ENCODE assay signal across 8 mouse cellular contexts in the genomic region with DNA sequence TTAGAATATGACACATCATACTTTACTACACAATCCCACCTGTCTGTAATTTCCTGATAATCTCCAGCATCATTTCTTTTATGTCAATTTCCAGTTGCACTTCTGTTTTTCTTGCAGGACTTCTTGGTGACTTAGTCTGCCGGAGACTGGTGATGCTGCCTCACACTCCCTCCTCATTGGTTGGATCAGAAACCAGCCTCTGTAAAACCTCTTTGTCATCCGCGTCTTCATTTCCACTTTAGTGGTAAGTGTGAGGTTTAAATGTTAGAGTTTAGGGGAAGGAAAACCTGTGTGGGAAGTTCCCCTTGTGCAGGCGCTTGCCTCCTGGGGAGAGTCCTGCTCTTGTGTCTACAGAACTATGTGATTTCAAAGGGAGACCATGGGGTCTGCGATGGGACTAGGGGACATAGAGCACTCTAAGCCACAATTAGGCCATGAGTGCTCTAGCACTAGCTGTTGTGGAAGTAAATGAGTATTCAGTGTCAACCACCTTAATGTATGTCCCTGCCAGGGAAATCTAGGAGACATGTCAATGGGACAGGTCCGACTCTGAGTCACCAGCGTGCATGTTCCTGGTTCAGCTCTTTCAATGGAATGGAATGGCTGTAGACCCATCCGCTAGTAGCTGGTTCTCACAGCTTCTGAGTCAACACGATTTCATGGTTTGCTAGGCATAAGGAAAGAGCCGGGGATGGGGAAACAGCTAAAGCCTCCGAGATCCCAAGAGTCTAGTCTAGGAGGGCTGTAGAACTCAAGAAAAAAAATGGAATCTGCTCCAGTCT. TPM values are rescaled to one million over a fixed set of nuclear protein-coding genes. Genes with fewer than 3 reads are reported as not detected.
DNase-seq lines count a peak whose midpoint lies in the region; ATAC-seq and TF ChIP-seq lines count a peak whose summit lies in the region.
"Had no signal": no experiment of that assay in that cellular context is flagged by ENCODE, and none has a peak within 500 bp of the region (broad histone marks: within the 10 kb centered on the region; RNA-seq: fewer than 3 reads in every experiment).

Gene H2-Ab1 (plus strand): TSS at position 96 of the 782 bp plus-strand sequence.

- peak; percentile 83 for DNase-seq in MEL (ENCODE audit: low read depth, low spot score)
- DNase-seq in adrenal gland, postnatal 14 days, result peak; percentile 86
- DNase-seq in heart, postnatal 0 days (ENCODE audit: low spot score), result peak; percentile 50
- DNase-seq in layer of hippocampus, adult 2 months (ENCODE audit: low spot score in 2 of 2), result peak; percentile 70 to 89
- DNase-seq in lung, postnatal 14 days, result peak; percentile 86
- peak; percentile 95 to 98 for DNase-seq in spleen, adult 2 months (ENCODE audit: low read depth in 1 of 2, low spot score in 2 of 2)

- TF ChIP-seq CTCF in MEL (IDR thresholded peaks at IDR 0.05 in 2 of 3, conservative IDR thresholded peaks at IDR 0.05 in 1 of 3; ENCODE audit: control insufficient read depth in 1 of 3, insufficient read depth in 1 of 3, low read depth in 2 of 3, low read length in 3 of 3, poor library complexity in 1 of 3, severe bottlenecking in 1 of 3), result no peak
- no peak for TF ChIP-seq CTCF in heart, postnatal 0 days (IDR thresholded peaks at IDR 0.05; ENCODE audit: low read depth)
- no peak for TF ChIP-seq CTCF in layer of hippocampus, adult 2 months (conservative IDR thresholded peaks at IDR 0.05)
- no peak for TF ChIP-seq CTCF in spleen, adult 2 months (IDR thresholded peaks at IDR 0.05; ENCODE audit: extremely low read depth, insufficient read depth, insufficient read length, insufficient replicate concordance)

- H3K4me1 ChIP-seq in MEL (ENCODE audit: control insufficient read depth in 1 of 2, insufficient read depth in 2 of 2, low read length in 2 of 2), result 0 out of 4 replicates have a peak, but pooled peaks cover 0 to 2% of the 10 kb centered on the region in 2 experiments
- H3K4me1 ChIP-seq in heart, postnatal 0 days (ENCODE audit: control insufficient read depth, insufficient read depth), result no peaks in the 10 kb centered on the region
- peaks cover 39% of the 10 kb centered on the region for H3K4me1 ChIP-seq in spleen, adult 2 months (ENCODE audit: control insufficient read depth, insufficient read depth, insufficient read length)
- H3K4me1 ChIP-seq: limb, embryonic 15.5 days had no signal

- no peak for TF ChIP-seq EP300 in MEL (IDR thresholded peaks at IDR 0.05; ENCODE audit: low read depth in 1 of 2, low read length in 2 of 2)
- TF ChIP-seq EP300 in heart, postnatal 0 days (IDR thresholded peaks at IDR 0.05; ENCODE audit: low read depth), result no peak

- no peak for TF ChIP-seq RAD21 in MEL (IDR thresholded peaks at IDR 0.05; ENCODE audit: low read depth, low read length)

- no peaks in the 10 kb centered on the region for H3K36me3 ChIP-seq in MEL (ENCODE audit: control insufficient read depth in 1 of 2, insufficient read depth in 2 of 2, low read length in 2 of 2)
- no peaks in the 10 kb centered on the region for H3K36me3 ChIP-seq in heart, postnatal 0 days (replicated peaks; ENCODE audit: control insufficient read depth, insufficient read depth, low read length)
- H3K36me3 ChIP-seq in spleen, adult 2 months (ENCODE audit: control insufficient read depth, insufficient read depth, low read length), result no peaks in the 10 kb centered on the region
- H3K36me3 ChIP-seq: limb, embryonic 15.5 days had no signal

- H3K27me3 ChIP-seq in MEL (ENCODE audit: control insufficient read depth in 1 of 2, insufficient read depth in 2 of 2, low read length in 2 of 2), result peaks cover 5 to 8% of the 10 kb centered on the region in 2 experiments
- peaks cover 14% of the 10 kb centered on the region for H3K27me3 ChIP-seq in heart, postnatal 0 days (ENCODE audit: control insufficient read depth, insufficient read depth, low read length)
- H3K27me3 ChIP-seq in spleen, adult 2 months (ENCODE audit: control insufficient read depth, insufficient read depth, low read length), result no peaks in the 10 kb centered on the region

- H3K4me2 ChIP-seq in heart, postnatal 0 days (ENCODE audit: low read depth, low read length), result no peak within 1 kb of the TSS
- H3K4me2 ChIP-seq: limb, embryonic 15.5 days had no signal

- WGBS in heart, postnatal 0 days, result 59% methylated on average over 11 of the region's 11 CpGs
- 53% methylated on average over 11 of the region's 11 CpGs for WGBS in spleen, adult 2 months

- no peak for TF ChIP-seq POLR2A in MEL (IDR thresholded peaks at IDR 0.05; ENCODE audit: control insufficient read depth in 1 of 2, insufficient read depth in 1 of 2, low read depth in 1 of 2, low read length in 2 of 2, poor library complexity in 1 of 2)
- TF ChIP-seq POLR2A in spleen, adult 2 months (IDR thresholded peaks at IDR 0.05; ENCODE audit: low read depth, low read length), result no peak

- no peak for ATAC-seq in erythroid progenitor cell, adult 5-6 weeks (replicated peaks; ENCODE audit: low FRiP score, poor library complexity, severe bottlenecking)
- ATAC-seq in heart, postnatal 0 days (ENCODE audit: insufficient read depth, low read depth), result no peak

- H3K27ac ChIP-seq in MEL (ENCODE audit: control insufficient read depth, low read depth, low read length), result no peak within 1 kb of the TSS
- H3K27ac ChIP-seq in heart, postnatal 0 days (ENCODE audit: low read depth), result no peak within 1 kb of the TSS
- H3K27ac ChIP-seq in layer of hippocampus, adult 2 months, result no peak within 1 kb of the TSS
- peak within 1 kb of the TSS; percentile 92 for H3K27ac ChIP-seq in spleen, adult 2 months (ENCODE audit: insufficient read depth, low read length)
- H3K27ac ChIP-seq: limb, embryonic 15.5 days had no signal

- no peak within 1 kb of the TSS for H3K9ac ChIP-seq in MEL (ENCODE audit: control insufficient read depth, low read depth, low read length, poor library complexity, severe bottlenecking)
- H3K9ac ChIP-seq in heart, postnatal 0 days (replicated peaks; ENCODE audit: low read depth, low read length), result no peak within 1 kb of the TSS
- H3K9ac ChIP-seq: limb, embryonic 15.5 days had no signal

- no peaks in the 10 kb centered on the region for H3K79me2 ChIP-seq in MEL (ENCODE audit: control insufficient read depth, insufficient read depth, low read length, poor library complexity)

- H3K4me3 ChIP-seq in MEL (ENCODE audit: control insufficient read depth in 1 of 2, insufficient read depth in 1 of 2, low read depth in 2 of 2, low read length in 2 of 2), result no peak within 1 kb of the TSS
- H3K4me3 ChIP-seq in heart, postnatal 0 days (ENCODE audit: low read depth, low read length), result no peak within 1 kb of the TSS
- H3K4me3 ChIP-seq in layer of hippocampus, adult 2 months, result no peak within 1 kb of the TSS
- H3K4me3 ChIP-seq in spleen, adult 2 months (ENCODE audit: extremely low read depth, insufficient read depth, insufficient read length), result no peak within 1 kb of the TSS
- H3K4me3 ChIP-seq: limb, embryonic 15.5 days had no signal

- no peaks in the 10 kb centered on the region for H3K9me3 ChIP-seq in MEL (replicated peaks; ENCODE audit: insufficient read depth, low read length)
- no peaks in the 10 kb centered on the region for H3K9me3 ChIP-seq in heart, postnatal 0 days (replicated peaks; ENCODE audit: control insufficient read depth, low read length)
- H3K9me3 ChIP-seq: limb, embryonic 15.5 days had no signal

TF ChIP-seq in MEL, 35 proteins besides CTCF, POLR2A, EP300 and RAD21:
- 0 out of 2 replicates have a peak, but pooled peaks have one; percentile 32 for TF ChIP-seq ZKSCAN1 (IDR thresholded peaks at IDR 0.05; ENCODE audit: low read depth, low read length)
- peak; percentile 96 for TF ChIP-seq CHD2 (IDR thresholded peaks at IDR 0.05; ENCODE audit: low read length)
- TF ChIP-seq TAL1 (IDR thresholded peaks at IDR 0.05; ENCODE audit: low read length), result no peak
TF ChIP-seq in MEL: peak in this region for 2.

RNA-seq across cellular contexts. Expression of gene H2-Ab1, which starts in this region (rescaled TPM):
- not detected in 2 replicates for total RNA-seq in MEL (2012; rRNA removed)
- polyA plus RNA-seq in MEL (2012; ENCODE audit: insufficient read depth in 1 of 2, insufficient read length in 2 of 2, low read depth in 1 of 2, low replicate concordance in 2 of 2, missing spikeins in 1 of 2), result not detected
- total RNA-seq in adrenal gland, postnatal 14 days (2021), result 19.8 and 71.0 TPM in 2 replicates
- total RNA-seq in erythroid progenitor cell, adult 5-6 weeks (2015; ENCODE audit: low replicate concordance), result 31.9 and 96.6 TPM in 2 replicates
- 43.0 and 50.2 TPM in 2 replicates for total RNA-seq in erythroid progenitor cell, adult 5-6 weeks (2017; ENCODE audit: low replicate concordance)
- 0.69 and 4.1 TPM in 2 replicates for total RNA-seq in heart, postnatal 0 days (2014; rRNA removed; ENCODE audit: low replicate concordance)
- polyA plus RNA-seq in heart, postnatal 0 days (2015; fragmentation: Nextera tagmentation; extraction: Ambion mirVana), result 2.0 and 3.6 TPM in 2 replicates
- total RNA-seq in layer of hippocampus, adult 2 months (2021), result 1 to 10 TPM; 1.7 to 1.8 TPM
- polyA plus RNA-seq in spleen, adult 2 months (2012; rRNA removed), result 5,504 and 8,483 TPM in 2 replicates

Comparison
In these comparisons a context has a peak if more than half of its experiments do, and no peak if none do; other contexts are left out.
1. RNA of gene H2-Ab1 (polyA plus RNA-seq): 5,504 to 8,483 TPM in spleen, adult 2 months; 2.0 to 3.6 TPM in heart, postnatal 0 days and not detected in MEL; every median in the first group is over 1,000 times any median in the second.
2. Peak in DNase-seq in MEL; RNA of the gene not detected or under 1 TPM.
3. Peak in every context shown above with its lines, with median percentiles within 50 percentile points of each other: DNase-seq.